Mouse (Mus musculus) layer of hippocampus, adult 2 months (tissue): ENCODE results near the gene Mtr. TPM values are rescaled to one million over a fixed set of nuclear protein-coding genes. Genes with fewer than 3 reads are reported as not detected.

Experiments used
- DNase-seq, 2 experiments: peaks; one replicate each; pipeline ENCODE4 v3.0.0; 2022; ENCODE audit warnings: low spot score in 2 of 2
- H3K27ac ChIP-seq: fragments of 200-600 bp; 2 replicates; pipeline ENCODE4 v1.8.1; 2022
- H3K4me3 ChIP-seq: fragments of 200-600 bp; 2 replicates; pipeline ENCODE4 v1.8.1; 2022; ENCODE audit warnings: mild to moderate bottlenecking
- CTCF ChIP-seq: fragments of 200-600 bp; conservative IDR thresholded peaks from 2 replicates; pipeline ENCODE4 v1.8.1; 2022; ENCODE audit warnings: antibody characterized with exemption, mild to moderate bottlenecking, moderate library complexity
- long read RNA-seq, 2 experiments: library from polyadenylated mRNA; stranded (forward); transcript quantifications; one replicate each; pipeline ENCODE4 v2.0.0; 2021; ENCODE audit warnings: borderline mapping rate in 2 of 2
- total RNA-seq, 2 experiments: library from RNA; stranded (reverse); gene quantifications; 2 replicates each; pipeline ENCODE4 v1.2.3; 2021

The Mtr gene
- total RNA-seq = 10 to 100 TPM; 18.2 to 20.6 TPM
- long read RNA-seq, experiment 1, full-length matches to known transcripts = 1 of 4 reads
- long read RNA-seq, experiment 1, partial matches to known transcripts = 0 of 4 reads
- long read RNA-seq, experiment 1, other reads (novel, unspliced or antisense) = 3 of 4 reads
- long read RNA-seq, experiment 2, full-length matches to known transcripts = 1 of 2 reads
- long read RNA-seq, experiment 2, partial matches to known transcripts = 1 of 2 reads
- long read RNA-seq, experiment 2, other reads (novel, unspliced or antisense) = 0 of 2 reads

GRCm38 (mm10) chr13:12257391-12258380, at the start of gene Mtr:
Gene Mtr (minus strand): TSS chr13:12258113.
- TF ChIP-seq CTCF = no peak
- H3K27ac ChIP-seq = peak within 1 kb of the TSS; percentile 83
- H3K4me3 ChIP-seq = peak within 1 kb of the TSS; percentile 97
- DNase-seq = peak; percentile 95 to 97

- TF ChIP-seq CTCF = no peak
- H3K4me3 ChIP-seq = no peak overlapping the region
- no peak overlapping the region for H3K27ac ChIP-seq
- no peak for DNase-seq
Measured at GRCm38 (mm10) chr13:12307286-12307685, 49.4 kb upstream of the Mtr start.

- DNase-seq = no peak
- Histone ChIP-seq H3K4me3 (no peak overlapping the region), H3K27ac (no peak overlapping the region)
- no peak for TF ChIP-seq CTCF
Measured at GRCm38 (mm10) chr13:12305540-12305939, 47.6 kb upstream of the Mtr start.

GRCm38 (mm10) chr13:12304991-12305390, 47.1 kb upstream of the Mtr start:
- no peak for DNase-seq
- no peak overlapping the region for H3K4me3 ChIP-seq
- H3K27ac ChIP-seq = no peak overlapping the region
- no peak for TF ChIP-seq CTCF

GRCm38 (mm10) chr13:12297777-12298176, 39.9 kb upstream of the Mtr start:
- Histone ChIP-seq H3K27ac (no peak overlapping the region), H3K4me3 (no peak overlapping the region)
- DNase-seq = no peak
- TF ChIP-seq CTCF = no peak

GRCm38 (mm10) chr13:12296701-12297100, 38.8 kb upstream of the Mtr start:
- H3K4me3 ChIP-seq = no peak overlapping the region
- H3K27ac ChIP-seq = no peak overlapping the region
- peak; percentile 85 for TF ChIP-seq CTCF
- DNase-seq = peak; percentile 55 to 59

GRCm38 (mm10) chr13:12293810-12294209, 35.9 kb upstream of the Mtr start:
- H3K4me3 ChIP-seq = no peak overlapping the region
- no peak for DNase-seq
- no peak overlapping the region for H3K27ac ChIP-seq
- no peak for TF ChIP-seq CTCF

GRCm38 (mm10) chr13:12290700-12291099, 32.8 kb upstream of the Mtr start:
- DNase-seq = no peak
- no peak overlapping the region for H3K4me3 ChIP-seq
- TF ChIP-seq CTCF = no peak
- H3K27ac ChIP-seq = no peak overlapping the region

- Histone ChIP-seq H3K27ac (no peak overlapping the region), H3K4me3 (no peak overlapping the region)
- no peak for DNase-seq
- TF ChIP-seq CTCF = no peak
Measured at GRCm38 (mm10) chr13:12284528-12284927, 26.6 kb upstream of the Mtr start.

GRCm38 (mm10) chr13:12283826-12284225, 25.9 kb upstream of the Mtr start:
- Histone ChIP-seq H3K27ac (no peak overlapping the region), H3K4me3 (no peak overlapping the region)
- TF ChIP-seq CTCF = no peak

GRCm38 (mm10) chr13:12274721-12275120, 16.8 kb upstream of the Mtr start:
- Histone ChIP-seq H3K27ac (no peak overlapping the region), H3K4me3 (no peak overlapping the region)
- TF ChIP-seq CTCF = no peak
- no peak for DNase-seq

More at GRCm38 (mm10) chr13:12283826-12284225, 25.9 kb upstream of the Mtr start:
- DNase-seq = no peak

GRCm38 (mm10) chr13:12274220-12274619, 16.3 kb upstream of the Mtr start:
- Histone ChIP-seq H3K27ac (no peak overlapping the region), H3K4me3 (no peak overlapping the region)
- TF ChIP-seq CTCF = no peak
- DNase-seq = no peak

GRCm38 (mm10) chr13:12272953-12273352, 15.0 kb upstream of the Mtr start:
- peak; percentile 25 to 66 for DNase-seq
- Histone ChIP-seq H3K27ac (no peak overlapping the region), H3K4me3 (no peak overlapping the region)
- TF ChIP-seq CTCF = peak; percentile 93
